Mouse (Mus musculus) brain, embryonic 18.5 days (tissue): ENCODE measurements around the gene Dtnb.

Experiments
- DNase-seq: peaks from one replicate; pipeline ENCODE4 v3.0.0-alpha.2; 2012; ENCODE audit warnings: low read depth, low spot score

Gene Dtnb

DNA sequence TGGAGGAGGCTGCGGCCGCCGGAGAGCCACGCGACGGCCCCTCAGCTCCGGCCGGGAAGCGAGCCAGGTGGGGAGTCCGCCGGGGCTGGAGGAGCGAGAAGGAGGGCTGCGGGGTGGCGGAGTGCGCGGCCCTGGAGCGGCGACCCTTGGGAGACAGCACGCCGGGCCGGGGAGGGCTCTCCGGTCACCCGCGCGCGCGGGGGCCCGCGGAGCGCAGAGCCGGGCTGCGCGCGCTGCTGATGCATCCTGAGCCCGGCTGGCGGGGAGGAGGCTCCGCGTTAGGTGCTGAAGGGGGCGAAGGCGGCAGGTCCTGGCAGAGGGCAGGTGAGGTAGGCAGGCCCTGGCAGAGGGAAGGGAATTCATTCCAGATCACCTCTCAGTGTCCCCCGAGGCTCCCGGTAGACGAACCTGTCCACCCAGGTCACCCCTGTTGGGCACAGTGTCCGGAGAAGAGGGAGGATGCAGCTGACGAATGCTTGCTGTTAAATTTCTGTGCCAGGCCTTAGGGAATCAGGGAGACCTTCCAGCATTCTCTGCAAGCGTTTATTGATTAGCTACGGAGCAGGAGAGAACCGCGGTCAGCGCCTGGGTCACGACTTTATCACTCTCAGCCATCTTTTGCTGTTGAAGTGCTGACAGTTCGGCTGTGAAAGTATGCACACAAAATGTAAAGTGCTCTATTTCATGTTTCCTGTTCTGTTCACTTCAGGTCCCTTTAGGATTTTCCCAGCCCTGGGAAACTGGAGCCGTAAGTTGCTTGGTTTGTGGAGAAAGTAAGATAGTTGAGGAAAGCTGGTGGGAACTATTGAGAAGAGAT, 608 bp downstream of the Dtnb start:
- DNase-seq = no peak

DNA sequence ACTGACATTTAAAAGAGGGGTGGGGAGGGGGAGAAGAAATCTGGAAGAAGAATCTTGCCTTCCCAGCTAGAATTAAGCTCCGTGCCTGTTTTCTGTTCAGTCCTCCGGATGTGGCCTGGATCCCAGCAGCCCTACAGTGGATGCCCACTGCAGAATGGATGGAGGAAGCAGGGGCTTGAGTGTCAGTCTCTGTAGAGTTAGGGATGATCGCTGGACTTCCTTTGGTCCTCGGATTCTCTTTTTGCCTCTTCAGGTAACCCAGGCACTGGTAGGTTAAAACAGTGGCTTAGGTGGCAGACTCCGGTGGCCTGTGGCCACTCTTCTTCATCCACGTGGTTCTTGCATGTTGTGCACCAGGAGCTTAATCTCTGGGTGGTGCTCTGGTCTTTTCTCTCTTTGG, 1.2 kb downstream of the Dtnb start:
- DNase-seq = no peak

DNA sequence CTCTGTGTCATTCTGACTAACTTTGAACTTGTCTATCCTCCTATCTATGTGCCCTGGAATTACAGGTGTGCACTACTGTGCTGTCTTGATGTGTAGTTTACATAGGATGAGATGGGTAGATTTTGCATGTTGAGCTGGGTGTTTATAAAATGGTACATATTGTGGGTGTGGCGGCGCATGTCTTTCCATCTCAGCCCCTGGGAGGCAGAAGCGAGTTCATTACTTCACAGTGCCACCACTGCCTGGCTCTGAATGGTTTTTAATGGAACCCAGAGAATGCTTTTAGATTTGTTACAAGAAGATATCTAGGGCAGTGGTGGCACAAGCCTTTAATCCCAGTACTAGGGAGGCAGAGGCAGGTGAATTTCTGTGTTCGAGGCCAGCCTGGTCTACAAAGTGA, 2.5 kb downstream of the Dtnb start:
- no peak for DNase-seq

DNA sequence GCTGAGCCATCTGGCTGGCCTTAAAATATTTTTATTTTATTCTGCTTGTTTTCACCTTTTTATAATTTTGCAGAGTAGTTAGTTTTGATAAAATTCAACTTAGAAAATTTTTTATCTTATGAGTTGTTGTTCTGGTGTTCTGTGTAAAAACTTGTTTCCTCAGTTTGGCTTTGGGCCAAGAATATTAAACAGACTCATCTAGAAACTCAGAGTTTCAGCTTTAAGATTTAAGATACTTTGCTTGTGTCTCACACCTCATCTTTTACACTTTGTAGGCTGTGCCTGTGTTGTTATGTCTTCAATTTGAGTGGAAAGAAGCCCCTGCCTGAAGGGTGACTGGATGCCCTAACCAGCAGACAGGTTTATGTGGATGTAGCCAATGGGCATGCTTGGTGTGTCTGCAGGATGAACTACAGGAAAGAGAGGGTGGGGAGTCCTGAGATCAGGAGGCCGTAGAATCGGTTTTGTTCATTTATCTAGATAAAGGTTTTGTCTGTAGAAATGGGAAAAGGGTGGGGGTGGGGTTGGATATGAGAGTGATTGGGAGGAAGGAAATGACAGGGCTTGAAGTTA, 7.9 kb downstream of the Dtnb start:
- DNase-seq = no peak

DNA sequence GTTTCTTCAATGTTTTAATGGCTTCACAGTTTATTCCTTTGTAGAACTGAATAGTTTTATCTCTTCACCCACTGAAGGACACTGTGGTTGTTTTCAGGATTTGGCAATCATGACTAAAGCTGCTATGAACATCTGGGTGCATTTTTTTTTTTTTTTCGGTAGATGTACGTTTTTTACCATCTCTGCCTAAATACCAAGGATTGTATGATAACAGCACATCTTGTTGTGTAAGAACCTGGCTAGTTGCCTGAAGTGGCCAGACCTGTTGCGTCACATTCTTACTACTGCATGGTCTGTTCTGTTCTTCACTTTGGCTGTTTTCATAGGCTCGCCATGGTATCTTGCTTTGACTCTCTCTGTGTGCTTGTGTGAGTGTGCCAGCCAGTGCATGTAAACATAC, 10.4 kb downstream of the Dtnb start:
- DNase-seq = no peak

DNA sequence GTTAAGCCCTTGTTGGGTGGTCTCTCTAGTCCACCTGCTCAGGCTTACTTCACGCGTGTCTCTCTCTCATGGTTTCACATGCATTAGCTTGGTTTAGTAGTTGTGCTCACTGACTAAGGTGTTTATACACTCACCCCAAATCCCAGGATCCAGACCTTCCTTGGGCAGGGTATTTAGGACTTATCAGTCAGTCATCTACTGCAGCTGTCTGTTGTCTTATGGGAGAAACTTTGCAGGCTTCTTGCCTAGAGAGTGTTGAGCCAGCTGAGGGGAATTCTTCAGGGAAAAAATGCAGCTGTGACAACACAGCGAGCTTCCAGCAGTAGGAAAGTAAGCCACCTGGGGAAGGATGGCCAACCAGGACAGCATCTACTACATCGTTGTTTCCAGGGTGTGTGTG, 13.3 kb downstream of the Dtnb start:
- DNase-seq = no peak

DNA sequence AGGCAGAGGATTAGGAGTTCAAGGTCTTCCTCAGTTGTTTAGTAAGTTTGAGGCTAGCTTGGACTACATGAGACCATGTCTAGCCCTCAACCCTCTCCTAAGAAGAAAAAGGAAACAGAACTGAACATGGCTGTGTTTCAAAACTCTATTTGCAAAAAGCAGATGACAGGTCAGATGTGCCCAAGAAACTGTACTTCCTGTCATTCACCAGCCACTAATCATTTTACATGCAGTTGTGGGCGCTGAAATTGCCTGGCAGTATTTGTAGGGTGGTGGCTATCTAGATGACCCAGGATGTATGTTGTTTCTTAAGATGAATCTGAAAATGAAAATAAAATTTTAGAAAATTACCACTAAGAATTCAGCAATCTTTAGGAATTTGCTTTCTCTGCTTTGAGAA, 14.8 kb downstream of the Dtnb start:
- no peak for DNase-seq

DNA sequence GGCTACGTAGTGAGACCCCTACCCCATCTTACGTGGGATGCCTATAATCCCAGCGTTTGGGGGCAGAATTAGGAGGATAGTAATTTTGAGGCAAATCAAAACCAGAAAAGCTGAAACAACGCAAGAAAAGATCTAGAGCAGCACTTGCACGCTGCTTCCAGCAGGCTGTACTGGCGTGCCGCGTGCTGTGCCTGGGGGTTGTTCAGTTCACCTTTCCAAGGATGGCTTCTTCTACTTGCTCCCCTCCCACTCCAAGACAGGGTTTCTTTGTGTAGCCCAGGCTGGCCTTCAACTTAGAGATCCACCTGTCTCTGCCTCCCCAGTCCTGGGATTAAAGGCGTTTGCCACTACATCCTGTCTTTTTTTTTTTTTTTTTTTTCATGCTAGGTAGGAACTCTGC, 17.9 kb downstream of the Dtnb start:
- no peak for DNase-seq

DNA sequence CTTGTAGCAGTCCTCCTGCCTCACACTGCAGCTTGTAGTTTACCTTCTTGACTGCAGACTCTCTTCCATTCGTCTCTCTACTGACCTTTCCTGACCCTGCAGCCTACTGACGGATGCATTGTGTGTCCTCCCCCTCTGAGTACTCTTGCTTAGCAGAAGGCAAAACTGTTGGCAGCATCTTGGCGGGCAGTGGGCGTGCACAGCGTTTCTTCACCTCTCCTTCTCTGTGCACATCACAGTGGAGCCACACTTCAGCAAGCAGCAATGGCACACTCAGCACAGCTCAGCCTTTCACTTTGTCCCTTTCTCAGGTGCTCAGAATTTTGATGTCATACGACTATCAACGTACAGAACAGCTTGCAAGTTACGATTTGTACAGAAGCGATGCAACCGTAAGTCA, 19.4 kb downstream of the Dtnb start:
- no peak for DNase-seq

DNA sequence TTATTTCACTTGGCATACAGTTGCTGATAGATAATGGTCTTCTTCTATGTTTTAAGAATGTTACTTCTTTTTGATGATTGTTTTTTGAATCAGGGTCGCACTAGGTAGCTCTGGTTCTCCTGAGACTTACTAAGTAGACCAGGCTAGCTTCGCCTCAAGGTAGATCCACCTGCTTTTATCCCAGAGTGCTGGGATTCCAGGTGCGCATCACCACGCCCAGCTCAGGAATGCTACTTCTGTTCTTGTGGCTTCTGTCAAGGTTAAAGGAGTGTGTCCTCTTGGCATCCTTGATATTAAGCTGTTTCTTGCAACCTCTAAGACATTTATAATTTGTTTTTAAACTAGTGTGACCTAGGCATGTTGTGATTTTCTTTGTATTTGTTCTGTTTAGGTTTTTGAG, 30.6 kb downstream of the Dtnb start:
- no peak for DNase-seq

DNA sequence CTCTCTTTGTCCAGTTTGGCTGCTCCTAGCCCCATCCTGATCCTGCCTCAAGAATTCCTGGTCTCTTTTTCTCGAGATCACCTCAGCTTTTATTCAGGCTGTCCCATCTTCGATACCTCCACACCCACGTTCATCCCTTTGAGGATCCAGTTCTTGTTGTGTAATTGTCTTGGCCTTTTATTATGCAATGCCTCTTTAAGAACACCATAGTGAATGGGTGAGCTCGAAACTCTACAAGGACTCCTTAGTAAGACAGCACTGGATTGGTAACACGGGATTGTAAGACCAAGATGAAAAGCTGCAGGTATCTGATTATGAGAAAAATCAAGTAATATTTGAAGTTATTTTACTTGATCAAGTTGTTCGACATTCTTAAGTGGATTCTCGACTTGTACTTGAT, 34.0 kb downstream of the Dtnb start:
- no peak for DNase-seq

DNA sequence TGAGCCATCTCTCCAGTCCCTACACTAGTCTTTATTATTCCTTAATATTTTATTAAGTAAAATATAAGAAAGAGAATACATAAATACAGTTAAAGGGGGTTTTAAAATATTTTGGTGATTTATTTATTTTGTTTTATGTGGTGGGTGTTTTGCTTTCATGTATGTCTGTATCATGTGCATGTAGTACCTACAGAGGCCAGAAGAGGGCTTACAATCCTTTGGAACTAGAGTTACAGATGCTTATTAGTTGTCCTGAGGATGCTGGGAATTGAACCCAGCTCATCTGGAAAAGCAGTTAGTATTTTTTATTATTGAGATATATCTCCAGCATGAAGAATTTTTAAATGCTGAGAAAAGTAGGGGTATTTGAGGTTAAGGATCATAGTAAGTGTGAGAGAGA, 37.6 kb downstream of the Dtnb start:
- no peak for DNase-seq

DNA sequence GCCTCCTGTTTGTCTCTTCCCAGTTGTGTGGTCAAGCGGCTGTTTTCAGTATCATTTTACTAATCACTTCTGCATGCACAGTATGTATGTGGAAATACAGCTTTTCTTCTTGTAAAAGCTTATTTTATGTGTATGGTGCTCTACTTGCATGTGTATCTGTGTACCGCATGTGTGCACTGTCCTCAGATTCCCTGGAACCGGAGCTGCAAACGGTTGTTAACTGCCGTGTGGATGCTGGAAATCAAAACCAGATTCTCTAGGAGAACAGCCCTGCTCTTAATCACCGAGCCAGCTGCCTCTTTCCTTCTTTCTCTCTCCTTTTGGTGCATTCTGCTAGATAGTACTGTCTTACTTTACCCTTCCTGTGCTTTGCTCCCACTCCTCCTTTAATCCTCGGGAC, 39.7 kb downstream of the Dtnb start:
- no peak for DNase-seq

DNA sequence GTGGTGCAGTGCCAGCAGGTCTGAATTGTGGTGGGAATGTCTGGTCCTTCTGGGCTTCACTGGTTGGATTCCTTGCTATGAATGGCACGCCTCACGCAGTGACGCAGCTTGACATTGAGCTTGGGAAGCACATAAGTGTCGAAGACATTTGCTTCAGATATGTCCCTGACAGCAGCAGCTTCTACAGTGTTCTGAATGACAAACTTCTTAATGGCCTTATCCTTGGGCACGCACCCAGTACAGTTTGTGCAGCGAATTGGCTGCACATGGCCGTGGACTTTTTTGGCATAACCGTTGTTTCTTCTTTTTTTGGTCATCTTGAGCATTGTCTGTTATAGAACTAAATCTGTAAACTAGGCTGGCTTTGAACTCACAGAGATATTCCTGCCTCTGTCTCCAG, 42.9 kb downstream of the Dtnb start:
- DNase-seq = no peak

DNA sequence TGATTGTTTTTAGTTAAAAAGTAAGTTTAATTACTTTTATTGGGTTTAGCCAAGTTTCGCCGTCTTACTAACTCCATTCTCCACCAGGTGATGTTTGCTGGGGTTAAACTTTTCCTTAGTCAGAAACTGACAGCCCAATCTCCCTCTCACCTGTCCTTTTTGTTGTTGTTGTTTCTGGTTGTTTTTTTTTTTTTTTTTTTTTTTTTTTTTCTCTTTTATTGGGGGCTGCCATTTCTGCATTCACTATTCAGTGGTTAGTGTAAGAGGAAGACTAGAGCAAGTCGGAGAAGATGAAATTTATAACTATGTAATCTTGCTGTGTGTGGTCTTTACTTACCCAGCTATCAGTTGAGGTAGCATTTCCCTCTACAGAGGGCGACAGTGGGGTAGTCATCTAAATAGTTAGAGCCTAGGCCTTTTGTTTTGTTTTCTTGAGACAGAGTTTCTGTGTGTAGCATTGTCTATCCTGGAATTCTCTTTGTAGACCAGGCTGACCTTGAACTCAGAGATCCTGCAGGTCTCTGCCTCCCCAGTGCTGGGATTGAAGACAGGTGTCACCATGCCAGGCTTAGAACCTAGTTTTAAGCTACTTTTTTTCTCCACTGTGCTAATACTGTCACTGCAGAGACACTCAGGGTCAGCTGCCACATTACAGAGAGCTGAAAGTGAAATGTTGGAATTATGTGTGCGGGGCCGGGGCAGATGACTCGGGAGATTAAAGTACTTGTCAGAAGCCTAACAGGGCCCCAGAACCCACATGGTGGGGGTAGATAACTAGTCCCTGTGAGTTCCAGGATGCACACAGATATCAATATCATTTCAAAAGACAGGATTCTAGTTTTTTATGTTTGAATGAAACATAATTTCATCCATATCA, 46.2 kb downstream of the Dtnb start:
- no peak for DNase-seq

DNA sequence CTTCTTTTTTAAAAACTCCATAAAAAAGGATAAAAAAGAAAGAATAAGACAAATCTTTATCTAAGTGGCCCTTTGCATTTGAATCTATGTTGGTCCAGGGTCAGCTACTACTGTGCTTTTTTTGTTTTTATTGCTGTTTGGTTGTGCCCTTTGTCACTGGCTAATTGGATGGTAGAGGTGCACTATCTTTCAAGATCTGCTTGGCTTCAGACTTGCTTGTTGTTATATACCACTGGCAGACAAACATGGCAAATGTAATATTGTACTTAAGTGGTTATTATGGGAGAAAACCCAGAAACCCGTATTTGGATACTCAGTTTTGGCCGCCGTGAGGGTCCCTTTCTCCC, 46.8 kb downstream of the Dtnb start:
- DNase-seq = no peak

DNA sequence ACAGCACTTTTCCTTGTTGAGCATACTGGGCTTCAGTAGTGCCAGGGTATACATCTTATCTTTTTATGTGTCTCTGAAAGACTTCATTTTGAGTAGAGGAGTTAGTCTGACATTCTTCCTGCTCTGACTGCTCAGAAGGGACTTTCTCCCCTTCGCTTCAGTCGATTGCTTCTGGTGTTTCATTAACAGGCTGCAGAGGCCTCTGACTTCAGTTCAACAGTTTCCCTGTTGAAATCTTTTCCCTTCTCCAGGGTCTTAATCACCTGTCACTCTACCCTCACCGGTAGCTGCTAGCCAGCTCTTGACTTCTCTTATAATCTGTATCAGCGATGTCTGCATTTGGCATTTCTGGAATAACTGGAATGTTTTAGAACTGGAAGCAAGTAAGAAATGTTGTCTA, 54.7 kb downstream of the Dtnb start:
- DNase-seq = no peak

DNA sequence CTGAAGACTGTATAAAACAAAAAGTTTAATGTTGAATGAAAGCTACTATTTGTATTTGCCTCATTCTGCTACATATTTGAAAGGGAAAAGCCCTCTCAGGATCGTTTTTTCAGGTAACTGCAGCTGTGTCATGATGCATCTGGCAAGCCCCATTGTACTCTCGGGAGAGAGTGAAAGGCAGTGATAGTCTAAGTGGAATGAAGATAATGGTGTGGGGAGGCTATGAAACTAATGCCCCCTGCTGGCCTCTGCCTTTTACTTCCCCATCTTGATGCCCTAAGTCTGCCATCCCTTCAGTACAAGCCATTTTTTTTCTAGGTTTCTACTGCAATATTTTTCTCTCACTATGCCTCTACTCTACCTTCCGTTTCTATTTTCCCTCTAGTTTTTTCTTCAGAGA, 69.8 kb downstream of the Dtnb start:
- no peak for DNase-seq

DNA sequence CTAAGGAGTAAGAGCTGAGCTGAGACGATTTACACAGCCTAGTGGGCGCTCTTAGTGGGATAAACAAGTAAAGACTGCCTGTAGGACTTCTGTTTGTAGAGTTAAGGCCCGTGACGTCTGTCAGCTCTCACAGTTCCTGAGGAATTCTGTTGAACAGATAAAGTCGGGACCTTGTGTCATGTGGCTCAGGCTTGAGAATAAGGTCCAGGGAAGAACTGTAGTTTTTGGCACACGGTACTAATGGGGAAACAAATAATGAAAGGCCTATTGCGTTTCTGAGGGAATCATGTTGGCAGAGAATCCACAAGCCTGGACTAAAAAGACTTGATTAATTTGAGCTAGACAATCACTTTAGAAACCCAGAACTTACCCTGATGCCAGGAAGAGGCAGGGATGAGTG, 84.6 kb downstream of the Dtnb start:
- no peak for DNase-seq

DNA sequence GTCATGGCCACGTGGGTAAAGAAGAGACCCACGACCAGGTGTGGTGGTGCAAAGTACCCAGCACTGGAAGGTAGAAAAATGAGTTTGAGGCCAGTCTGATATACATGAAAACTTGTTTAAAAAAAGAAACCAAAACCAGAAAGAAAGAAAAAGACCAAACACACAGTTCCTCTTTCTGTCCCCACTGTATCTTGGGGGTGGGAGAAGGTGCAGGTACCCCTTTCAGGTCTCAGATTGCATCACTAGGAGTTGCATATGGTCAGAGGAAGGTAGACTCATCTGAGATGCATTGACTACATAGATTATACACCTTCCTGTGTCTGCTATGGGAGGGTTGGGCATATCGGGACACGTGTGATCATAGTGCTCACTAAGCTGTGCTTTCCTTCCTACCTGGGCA, 85.1 kb downstream of the Dtnb start:
- DNase-seq = no peak

DNA sequence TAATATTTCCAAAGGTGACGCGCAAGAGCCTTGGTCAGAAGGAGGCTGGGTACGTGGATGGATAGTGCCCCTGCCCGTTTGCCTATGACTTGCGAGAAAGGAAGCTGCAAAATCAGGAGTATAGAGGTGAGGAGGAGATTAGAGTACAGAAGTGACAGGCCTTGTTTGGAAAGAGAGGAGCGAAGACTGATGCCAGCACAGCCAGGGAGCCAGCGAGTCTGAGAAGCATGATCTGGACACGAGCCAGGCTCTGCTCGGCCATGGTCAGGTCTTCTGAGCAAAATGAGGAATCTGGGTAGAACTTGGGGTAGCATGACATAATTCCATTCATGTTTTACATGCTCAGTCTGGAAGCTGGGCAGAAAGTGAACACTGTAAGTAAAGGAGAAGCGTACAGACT, 85.6 kb downstream of the Dtnb start:
- DNase-seq = no peak

DNA sequence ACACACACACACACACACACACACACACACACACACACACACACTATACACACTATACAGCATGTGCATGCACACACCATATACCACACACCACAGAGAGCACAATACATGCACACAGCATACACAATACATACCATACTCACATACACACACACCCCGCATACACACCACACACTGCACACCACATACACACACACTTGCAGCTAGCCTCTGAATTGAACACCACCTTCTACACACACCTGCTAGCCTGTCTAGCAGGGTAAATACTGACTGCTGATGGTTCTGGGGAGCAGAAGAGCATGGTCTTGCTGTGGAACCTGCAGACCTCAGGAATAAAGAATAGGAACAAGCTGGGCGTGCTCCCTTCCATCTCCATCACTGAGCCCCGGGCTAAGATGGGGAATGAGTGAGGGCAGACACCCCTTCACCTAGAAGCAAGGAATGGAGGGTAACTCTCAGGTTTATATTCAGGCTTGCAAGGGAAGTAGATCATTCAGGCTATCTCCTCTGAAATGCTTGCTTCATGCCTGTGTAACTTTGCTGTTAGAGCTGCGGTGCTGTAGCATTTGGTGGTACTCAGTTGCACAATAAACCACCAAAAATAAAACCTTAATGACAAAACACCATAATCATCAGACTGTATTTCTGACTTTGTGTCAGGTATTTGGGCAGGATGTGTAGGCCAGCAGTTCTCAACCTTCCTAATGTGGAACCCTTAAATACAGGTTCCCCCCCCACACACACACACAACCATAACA, 87.6 kb downstream of the Dtnb start:
- no peak for DNase-seq
